Mouse (Mus musculus) forebrain, embryonic 15.5 days (tissue): ENCODE measurements around the gene Hif1an. TPM values are rescaled to one million over a fixed set of nuclear protein-coding genes. Genes with fewer than 3 reads are reported as not detected.
A peak's percentile ranks its signal among the peaks of the same experiment; 100 is the strongest.

Source experiments
- ATAC-seq: fragments of 200-750 bp; cut with Nextera tagmentation; replicated peaks from 2 replicates; pipeline ENCODE4 v1.8.0; 2017; ENCODE audit warnings: mild to moderate bottlenecking, moderate TSS enrichment, moderate library complexity
- H3K27ac ChIP-seq: fragments of 300-500 bp; sonication (generic); replicated peaks from 2 replicates; pipeline ENCODE4 v1.5.1; 2015; ENCODE audit warnings: mild to moderate bottlenecking, inconsistent platforms
- H3K27me3 ChIP-seq: fragments of 300-500 bp; sonication (generic); 2 replicates; pipeline ENCODE4 v1.6.1; 2015; ENCODE audit warnings: inconsistent platforms
- H3K36me3 ChIP-seq: fragments of 300-500 bp; sonication (generic); 2 replicates; pipeline ENCODE4 v1.6.1; 2015; ENCODE audit warnings: mild to moderate bottlenecking, inconsistent platforms
- H3K4me1 ChIP-seq: fragments of 300-500 bp; sonication (generic); 2 replicates; pipeline ENCODE4 v1.6.1; 2015; ENCODE audit warnings: inconsistent platforms
- H3K4me2 ChIP-seq: fragments of 300-500 bp; sonication (generic); replicated peaks from 2 replicates; pipeline ENCODE4 v1.6.1; 2015; ENCODE audit warnings: mild to moderate bottlenecking, inconsistent platforms
- H3K4me3 ChIP-seq: fragments of 300-500 bp; sonication (generic); 2 replicates; pipeline ENCODE4 v1.5.1; 2015; ENCODE audit warnings: mild to moderate bottlenecking, inconsistent platforms
- H3K9ac ChIP-seq: fragments of 300-500 bp; sonication (generic); replicated peaks from 2 replicates; pipeline ENCODE4 v1.6.1; 2015; ENCODE audit warnings: mild to moderate bottlenecking, inconsistent platforms
- H3K9me3 ChIP-seq: fragments of 300-500 bp; sonication (generic); 2 replicates; pipeline ENCODE4 v1.6.1; 2016; ENCODE audit warnings: inconsistent platforms
- WGBS: fragments of 180-500 bp; shearing (Covaris S2); methylation state at CpG from one replicate; pipeline ENCODE4 v1.1.7; 2015; ENCODE audit warnings: mixed read lengths; 5-methylcytosine and 5-hydroxymethylcytosine counted together
- polyA plus RNA-seq: library from polyadenylated mRNA; unstranded; fragments of >200 nt; fragmentation: Nextera tagmentation; extraction: Ambion mirVana; gene quantifications from 2 replicates; pipeline ENCODE4 v1.2.1, GENCODE M21; 2015

Gene Hif1an
- polyA plus RNA-seq, 1 experiment from 2014 or later = 30.6 TPM

DNA sequence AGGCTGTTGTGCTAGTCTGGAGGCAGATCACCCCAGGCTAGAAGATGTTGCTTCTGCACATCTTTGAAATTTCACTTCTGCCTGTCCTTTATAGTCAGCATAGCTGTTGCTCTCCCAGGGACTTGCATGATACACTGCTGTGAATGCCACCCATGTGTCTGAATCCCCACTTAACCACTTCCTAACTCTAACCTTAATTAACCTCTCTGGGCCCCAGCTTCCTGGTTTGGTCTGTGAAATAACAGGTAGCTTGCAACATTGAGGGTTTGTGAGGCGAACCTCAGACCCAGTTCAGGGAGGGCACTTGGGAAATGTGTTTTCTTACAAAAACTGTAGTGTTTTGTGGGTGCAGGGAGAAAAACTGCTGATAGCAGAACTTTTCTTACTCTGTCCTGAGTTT, 15.4 kb downstream of the Hif1an start:
- Histone ChIP-seq H3K4me2 (no peak overlapping the region), H3K4me1 (no peaks in the 10 kb centered on the region), H3K9me3 (no peaks in the 10 kb centered on the region), H3K27me3 (no peaks in the 10 kb centered on the region), H3K4me3 (no peak overlapping the region), H3K36me3 (peaks cover 18% of the 10 kb centered on the region; the same call in 1 of the 2 replicates), H3K27ac (no peak overlapping the region), H3K9ac (no peak overlapping the region)
- 78% methylated on average over 1 of the region's 1 CpGs for WGBS
- ATAC-seq = no peak

- Histone ChIP-seq H3K9ac (no peak overlapping the region), H3K4me1 (no peaks in the 10 kb centered on the region), H3K27me3 (no peaks in the 10 kb centered on the region; the same call in 1 of the 2 replicates), H3K4me2 (no peak overlapping the region), H3K27ac (no peak overlapping the region), H3K36me3 (no peaks in the 10 kb centered on the region), H3K9me3 (no peaks in the 10 kb centered on the region), H3K4me3 (no peak overlapping the region)
- peak; percentile 25; the same call in 1 of the 2 replicates for ATAC-seq
- 78% methylated on average over 10 of the region's 10 CpGs for WGBS
These were observed 19.5 kb downstream of the Hif1an start for GRCm38 (mm10) chr19:44582103-44582502.

- ATAC-seq = peak; percentile 89
- Histone ChIP-seq H3K27ac (no peak overlapping the region), H3K27me3 (no peaks in the 10 kb centered on the region; the same call in 1 of the 2 replicates)
These were observed 20.1 kb downstream of the Hif1an start for GRCm38 (mm10) chr19:44582638-44583309.

GRCm38 (mm10) chr19:44588036-44588435, 25.4 kb downstream of the Hif1an start:
- 40% methylated on average over 4 of the region's 4 CpGs for WGBS
- Histone ChIP-seq H3K36me3 (no peaks in the 10 kb centered on the region), H3K4me1 (no peaks in the 10 kb centered on the region), H3K4me2 (no peak overlapping the region), H3K9ac (no peak overlapping the region), H3K27ac (no peak overlapping the region), H3K4me3 (no peak overlapping the region), H3K9me3 (no peaks in the 10 kb centered on the region), H3K27me3 (no peaks in the 10 kb centered on the region; the same call in 1 of the 2 replicates)
- ATAC-seq = no peak

More at GRCm38 (mm10) chr19:44582638-44583309, 20.1 kb downstream of the Hif1an start:
- no peaks in the 10 kb centered on the region for H3K9me3 ChIP-seq
- no peak overlapping the region for H3K9ac ChIP-seq
- H3K4me3 ChIP-seq = no peak overlapping the region
- H3K4me2 ChIP-seq = no peak overlapping the region
- 34% methylated on average over 9 of the region's 9 CpGs for WGBS
- no peaks in the 10 kb centered on the region for H3K4me1 ChIP-seq
- no peaks in the 10 kb centered on the region for H3K36me3 ChIP-seq

DNA sequence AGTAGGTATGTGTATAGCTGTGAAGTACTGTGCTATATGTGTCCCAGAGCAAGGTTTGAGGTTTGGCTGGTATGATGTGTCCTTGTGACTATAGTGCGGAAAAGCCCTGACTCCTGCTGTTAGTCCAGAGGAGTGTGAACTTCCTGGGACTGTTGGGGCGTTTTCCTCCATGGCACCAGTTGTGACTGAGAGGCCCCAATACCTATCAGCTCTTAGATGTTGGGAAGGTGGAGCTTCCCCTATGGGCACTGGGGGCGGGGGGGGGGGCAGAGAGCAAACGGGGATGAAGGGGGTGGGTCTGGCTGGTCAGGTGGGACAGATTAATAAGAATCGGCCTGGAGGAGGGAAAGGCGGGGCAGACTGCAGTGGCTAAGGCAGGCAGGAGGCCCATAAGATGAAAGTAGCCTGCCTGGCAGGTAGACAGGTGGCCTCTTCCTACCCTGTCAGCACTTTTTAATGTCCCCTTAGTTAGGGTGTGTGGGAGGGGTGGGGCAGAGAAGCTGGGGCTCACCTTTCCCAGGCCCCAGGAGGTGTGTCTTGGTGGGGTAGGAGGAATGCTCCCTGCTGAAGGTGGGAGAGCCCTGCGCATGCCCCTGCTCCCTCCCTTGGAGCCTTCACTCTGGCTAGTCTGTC, 27.1 kb downstream of the Hif1an start:
- Histone ChIP-seq H3K9ac (no peak overlapping the region), H3K27me3 (no peaks in the 10 kb centered on the region), H3K36me3 (no peaks in the 10 kb centered on the region), H3K4me2 (no peak overlapping the region), H3K4me3 (no peak overlapping the region), H3K9me3 (no peaks in the 10 kb centered on the region), H3K27ac (no peak overlapping the region), H3K4me1 (no peaks in the 10 kb centered on the region)
- 49% methylated on average over 7 of the region's 7 CpGs for WGBS
- no peak for ATAC-seq

- Histone ChIP-seq H3K9me3 (no peaks in the 10 kb centered on the region), H3K27me3 (no peaks in the 10 kb centered on the region), H3K9ac (no peak overlapping the region), H3K4me3 (no peak overlapping the region), H3K27ac (no peak overlapping the region), H3K36me3 (no peaks in the 10 kb centered on the region), H3K4me1 (no peaks in the 10 kb centered on the region), H3K4me2 (no peak overlapping the region)
- 82% methylated on average over 18 of the region's 18 CpGs for WGBS
- no peak for ATAC-seq
These were observed 28.3 kb downstream of the Hif1an start for GRCm38 (mm10) chr19:44590992-44591391.

DNA sequence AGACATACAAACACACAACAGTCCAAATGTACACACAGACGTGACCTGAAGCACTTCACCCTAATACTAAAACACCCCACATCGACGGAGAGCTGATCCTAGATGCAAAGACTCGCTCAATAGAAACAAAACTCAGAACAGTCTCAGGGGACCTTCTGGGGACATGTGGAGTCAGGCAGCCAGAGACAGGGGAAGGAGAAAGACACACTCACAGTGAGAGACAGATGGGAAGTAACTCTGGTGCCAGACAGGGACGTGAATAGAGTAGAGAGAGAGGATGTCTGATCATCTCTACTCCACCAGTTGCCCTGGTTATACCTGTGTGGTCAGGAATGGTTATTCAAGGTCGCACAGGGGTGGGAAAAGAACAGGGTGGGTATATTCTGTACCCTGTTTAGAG, 29.0 kb downstream of the Hif1an start:
- no peaks in the 10 kb centered on the region for H3K4me1 ChIP-seq
- no peaks in the 10 kb centered on the region for H3K27me3 ChIP-seq
- H3K36me3 ChIP-seq = no peaks in the 10 kb centered on the region
- no peaks in the 10 kb centered on the region for H3K9me3 ChIP-seq
- no peak for ATAC-seq
- no peak overlapping the region for H3K4me2 ChIP-seq
- H3K27ac ChIP-seq = no peak overlapping the region
- 69% methylated on average over 6 of the region's 6 CpGs for WGBS
- H3K4me3 ChIP-seq = no peak overlapping the region
- H3K9ac ChIP-seq = no peak overlapping the region

DNA sequence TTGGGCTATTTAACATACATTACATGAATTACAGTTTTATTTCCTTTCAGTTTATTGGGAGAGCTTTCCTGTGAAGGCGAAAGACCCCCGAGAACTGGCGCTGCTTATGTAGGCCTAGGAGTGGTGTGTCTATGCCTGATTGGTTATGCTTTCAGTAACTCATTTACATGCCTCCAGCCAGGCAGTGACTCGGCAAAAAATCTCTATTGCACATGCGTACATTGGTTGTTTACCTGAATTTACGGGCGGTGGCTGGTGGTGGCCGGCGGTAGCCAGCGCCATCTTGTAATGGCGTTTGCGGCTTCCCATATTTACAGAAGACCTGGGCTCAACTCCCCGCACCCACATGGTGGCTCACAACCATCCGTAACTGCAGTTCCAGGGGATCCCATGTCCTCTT, 31.5 kb downstream of the Hif1an start:
- no peaks in the 10 kb centered on the region for H3K27me3 ChIP-seq
- no peak for ATAC-seq
- H3K4me1 ChIP-seq = no peaks in the 10 kb centered on the region
- WGBS = 96% methylated on average over 14 of the region's 14 CpGs
- no peak overlapping the region for H3K9ac ChIP-seq
- H3K4me3 ChIP-seq = no peak overlapping the region
- no peak overlapping the region for H3K27ac ChIP-seq
- no peaks in the 10 kb centered on the region for H3K36me3 ChIP-seq
- no peaks in the 10 kb centered on the region for H3K9me3 ChIP-seq
- H3K4me2 ChIP-seq = no peak overlapping the region

- WGBS = 54% methylated on average over 7 of the region's 7 CpGs
- H3K9me3 ChIP-seq = no peaks in the 10 kb centered on the region
- no peak overlapping the region for H3K4me3 ChIP-seq
- no peaks in the 10 kb centered on the region for H3K27me3 ChIP-seq
- H3K36me3 ChIP-seq = no peaks in the 10 kb centered on the region
- no peaks in the 10 kb centered on the region for H3K4me1 ChIP-seq
- H3K27ac ChIP-seq = no peak overlapping the region
- ATAC-seq = no peak
- no peak overlapping the region for H3K9ac ChIP-seq
- no peak overlapping the region for H3K4me2 ChIP-seq
These were observed 55.5 kb downstream of the Hif1an start for GRCm38 (mm10) chr19:44618166-44618565.

Other genes starting within 250 kb of the Hif1an start
- 0.15 and 0.23 TPM in 2 replicates for gene Scd4, start 229.8 kb upstream of the Hif1an start, polyA plus RNA-seq
- 3.5 and 4.0 TPM in 2 replicates for gene Scd1, start 155.0 kb upstream of the Hif1an start, polyA plus RNA-seq
- gene Wnt8b, start 69.4 kb upstream of the Hif1an start, polyA plus RNA-seq = 3.0 and 4.6 TPM in 2 replicates
- gene Sec31b, start 17.0 kb upstream of the Hif1an start, polyA plus RNA-seq = 0.08 and 0.09 TPM in 2 replicates
- not detected in 2 replicates for gene Gm20538, start 10.0 kb upstream of the Hif1an start, polyA plus RNA-seq
- gene Ndufb8, start 7.4 kb upstream of the Hif1an start, polyA plus RNA-seq = 428 and 451 TPM in 2 replicates
- 0.09 TPM in 1 of 2 replicates, not detected in the other for gene Pax2, start 193.2 kb downstream of the Hif1an start, polyA plus RNA-seq